Mouse (Mus musculus) liver, adult 2 months (tissue): ENCODE data around the gene Agbl5.

Experiments
- CTCF ChIP-seq: fragments of 200-500 bp; IDR thresholded peaks from 2 replicates; pipeline ENCODE4 v1.5.1; 2011; ENCODE audit warnings: low read depth, low read length, control low read depth
- POLR2A ChIP-seq: fragments of 200-500 bp; IDR thresholded peaks from 2 replicates; pipeline ENCODE4 v1.6.1; 2011; ENCODE audit warnings: low read length, control low read depth; ENCODE audit not compliant: insufficient read depth; ENCODE audit errors: extremely low read depth

- no peak for TF ChIP-seq CTCF
- no peak for TF ChIP-seq POLR2A
Observed at GRCm38 (mm10) chr5:30924614-30925013, 36.1 kb downstream of the Agbl5 start.
